Mouse (Mus musculus) lung, postnatal 0 days (tissue): ENCODE data around the gene Znrf1.

Experiments used
- CTCF ChIP-seq: IDR thresholded peaks from 2 replicates; pipeline ENCODE4 v1.5.1; 2016; ENCODE audit warnings: antibody characterized with exemption, mild to moderate bottlenecking
- EP300 ChIP-seq: IDR thresholded peaks from 2 replicates; pipeline ENCODE4 v1.6.1; 2016; ENCODE audit warnings: antibody characterized with exemption, mild to moderate bottlenecking, control low read depth

- TF ChIP-seq CTCF (no peak), EP300 (no peak)
Measured at GRCm38 (mm10) chr8:111658819-111659423, 123.0 kb downstream of the Znrf1 start.
